Mouse (Mus musculus): ENCODE results near the gene Pou1f1.

DNA sequence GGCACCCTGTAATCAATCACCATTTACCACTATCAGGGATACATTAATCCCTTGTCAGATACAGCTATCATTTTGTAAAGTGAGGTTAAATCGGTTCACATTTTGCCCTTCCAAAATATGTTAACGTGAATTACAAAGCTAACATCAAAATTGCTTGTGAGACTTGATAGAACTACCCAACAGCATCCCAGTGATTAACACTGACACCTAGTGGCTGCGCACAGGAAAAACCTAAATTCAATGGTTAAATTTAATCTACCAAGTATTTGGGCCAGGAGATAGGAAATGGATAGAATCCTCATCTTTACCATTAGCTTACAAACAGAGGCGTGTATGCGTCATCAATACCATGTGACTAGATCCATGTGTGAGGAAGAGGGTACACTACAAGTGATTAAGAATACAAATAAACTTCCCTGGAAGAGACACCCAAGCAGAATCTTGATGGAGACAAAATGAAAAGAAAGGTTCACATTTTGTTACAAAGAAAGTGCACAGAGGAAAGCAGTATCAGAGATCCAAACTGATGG, 47.8 kb upstream of the Pou1f1 start:
- no peak for TF ChIP-seq POLR2A (IDR thresholded peaks at IDR 0.05; ENCODE audit: borderline replicate concordance, control insufficient read depth, low read depth, low read length)
- no peak for TF ChIP-seq CTCF (IDR thresholded peaks at IDR 0.05; ENCODE audit: control insufficient read depth, insufficient read depth, low read length)

All from bone marrow, adult 2 months (tissue).